Mouse (Mus musculus): ENCODE data around the gene Tmem56. TPM values are rescaled to one million over a fixed set of nuclear protein-coding genes. Genes with fewer than 3 reads are reported as not detected.
A peak's percentile ranks its signal among the peaks of the same experiment; 100 is the strongest.

Gene Tmem56
- 21.9 and 24.1 TPM in 2 replicates for polyA plus RNA-seq (2015; fragmentation: Nextera tagmentation; extraction: Ambion mirVana)

GRCm38 (mm10) chr3:121282998-121283397 lies at the start of gene Tmem56:
Gene Tmem56 (minus strand): TSS chr3:121283098.
- no peaks in the 10 kb centered on the region for H3K9me3 ChIP-seq (ENCODE audit: low read length)
- no peak within 1 kb of the TSS for H3K4me3 ChIP-seq (ENCODE audit: low read depth, low read length)
- no peak within 1 kb of the TSS for H3K27ac ChIP-seq (ENCODE audit: low read depth)
- H3K27me3 ChIP-seq (ENCODE audit: insufficient read depth, low read length), result no peaks in the 10 kb centered on the region
- WGBS (ENCODE audit: insufficient replicate concordance), result 84% methylated on average over 4 of the region's 4 CpGs
- peaks cover 5% of the 10 kb centered on the region for H3K4me1 ChIP-seq (ENCODE audit: insufficient read depth)
- DNase-seq (no peak), ATAC-seq (no peak)
- H3K4me2 ChIP-seq (ENCODE audit: low read depth, low read length), result no peak within 1 kb of the TSS
- TF ChIP-seq EP300 (IDR thresholded peaks at IDR 0.05; ENCODE audit: low read depth) (no peak), CTCF (IDR thresholded peaks at IDR 0.05; ENCODE audit: low read depth) (no peak)
- no peaks in the 10 kb centered on the region for H3K36me3 ChIP-seq (replicated peaks; ENCODE audit: insufficient read depth, low read length)
- no peak within 1 kb of the TSS for H3K9ac ChIP-seq (replicated peaks)

GRCm38 (mm10) chr3:121330244-121330646 lies 47.3 kb upstream of the Tmem56 start:
- TF ChIP-seq CTCF (IDR thresholded peaks at IDR 0.05; ENCODE audit: low read depth) (no peak), EP300 (IDR thresholded peaks at IDR 0.05; ENCODE audit: low read depth) (no peak)
- peaks cover 3% of the 10 kb centered on the region; the same call in 1 of the 2 replicates for H3K4me1 ChIP-seq (ENCODE audit: insufficient read depth)
- 48% methylated on average over 7 of the region's 7 CpGs for WGBS (ENCODE audit: insufficient replicate concordance)
- no peak overlapping the region for H3K9ac ChIP-seq (replicated peaks)
- peaks cover 10% of the 10 kb centered on the region; the same call in 1 of the 2 replicates for H3K36me3 ChIP-seq (replicated peaks; ENCODE audit: insufficient read depth, low read length)
- peak overlapping the region; percentile 66 for H3K27ac ChIP-seq (ENCODE audit: low read depth)
- peak; percentile 44 for ATAC-seq
- no peaks in the 10 kb centered on the region for H3K27me3 ChIP-seq (ENCODE audit: insufficient read depth, low read length)
- no peak for DNase-seq
- no peak overlapping the region; the same call in 1 of the 2 replicates for H3K4me3 ChIP-seq (ENCODE audit: low read depth, low read length)
- peak overlapping the region; percentile 34 for H3K4me2 ChIP-seq (ENCODE audit: low read depth, low read length)
- H3K9me3 ChIP-seq (ENCODE audit: low read length), result no peaks in the 10 kb centered on the region

- H3K4me2 ChIP-seq (ENCODE audit: low read depth, low read length), result peak overlapping the region; percentile 34
- peaks cover 10% of the 10 kb centered on the region; the same call in 1 of the 2 replicates for H3K36me3 ChIP-seq (replicated peaks; ENCODE audit: insufficient read depth, low read length)
- H3K9ac ChIP-seq (replicated peaks), result no peak overlapping the region; the same call in 1 of the 2 replicates
- no peaks in the 10 kb centered on the region for H3K27me3 ChIP-seq (ENCODE audit: insufficient read depth, low read length)
- 56% methylated on average over 10 of the region's 10 CpGs for WGBS (ENCODE audit: insufficient replicate concordance)
- H3K4me3 ChIP-seq (ENCODE audit: low read depth, low read length), result peak overlapping the region; percentile 10; the same call in 1 of the 2 replicates
- TF ChIP-seq EP300 (IDR thresholded peaks at IDR 0.05; ENCODE audit: low read depth) (no peak), CTCF (IDR thresholded peaks at IDR 0.05; ENCODE audit: low read depth) (no peak)
- peaks cover 3% of the 10 kb centered on the region; the same call in 1 of the 2 replicates for H3K4me1 ChIP-seq (ENCODE audit: insufficient read depth)
- ATAC-seq (no peak), DNase-seq (no peak)
- peak overlapping the region; percentile 66 for H3K27ac ChIP-seq (ENCODE audit: low read depth)
- H3K9me3 ChIP-seq (ENCODE audit: low read length), result no peaks in the 10 kb centered on the region
These were observed 46.7 kb upstream of the Tmem56 start for GRCm38 (mm10) chr3:121329647-121330046.

GRCm38 (mm10) chr3:121327406-121327805 lies 44.5 kb upstream of the Tmem56 start:
- Histone ChIP-seq H3K9ac (replicated peaks) (no peak overlapping the region), H3K27ac (ENCODE audit: low read depth) (no peak overlapping the region), H3K4me2 (ENCODE audit: low read depth, low read length) (no peak overlapping the region), H3K4me3 (ENCODE audit: low read depth, low read length) (no peak overlapping the region), H3K4me1 (ENCODE audit: insufficient read depth) (peaks cover 3% of the 10 kb centered on the region; the same call in 1 of the 2 replicates), H3K27me3 (ENCODE audit: insufficient read depth, low read length) (no peaks in the 10 kb centered on the region), H3K9me3 (ENCODE audit: low read length) (no peaks in the 10 kb centered on the region), H3K36me3 (replicated peaks; ENCODE audit: insufficient read depth, low read length) (peaks cover 17% of the 10 kb centered on the region)
- DNase-seq (no peak), ATAC-seq (no peak)
- TF ChIP-seq EP300 (IDR thresholded peaks at IDR 0.05; ENCODE audit: low read depth) (no peak), CTCF (IDR thresholded peaks at IDR 0.05; ENCODE audit: low read depth) (no peak)
- WGBS (ENCODE audit: insufficient replicate concordance), result 86% methylated on average over 5 of the region's 5 CpGs

GRCm38 (mm10) chr3:121323371-121323770 lies 40.5 kb upstream of the Tmem56 start:
- WGBS (ENCODE audit: insufficient replicate concordance), result 92% methylated on average over 15 of the region's 15 CpGs
- Histone ChIP-seq H3K36me3 (replicated peaks; ENCODE audit: insufficient read depth, low read length) (peaks cover 17% of the 10 kb centered on the region), H3K9ac (replicated peaks) (no peak overlapping the region), H3K27ac (ENCODE audit: low read depth) (no peak overlapping the region), H3K4me2 (ENCODE audit: low read depth, low read length) (no peak overlapping the region), H3K4me3 (ENCODE audit: low read depth, low read length) (no peak overlapping the region), H3K4me1 (ENCODE audit: insufficient read depth) (no peaks in the 10 kb centered on the region), H3K27me3 (ENCODE audit: insufficient read depth, low read length) (no peaks in the 10 kb centered on the region), H3K9me3 (ENCODE audit: low read length) (no peaks in the 10 kb centered on the region)
- TF ChIP-seq CTCF (IDR thresholded peaks at IDR 0.05; ENCODE audit: low read depth) (no peak), EP300 (IDR thresholded peaks at IDR 0.05; ENCODE audit: low read depth) (no peak)
- ATAC-seq, result no peak
- DNase-seq, result no peak

GRCm38 (mm10) chr3:121320896-121321295 lies 38.0 kb upstream of the Tmem56 start:
- DNase-seq, result no peak
- no peak overlapping the region for H3K4me2 ChIP-seq (ENCODE audit: low read depth, low read length)
- no peaks in the 10 kb centered on the region for H3K27me3 ChIP-seq (ENCODE audit: insufficient read depth, low read length)
- TF ChIP-seq CTCF (IDR thresholded peaks at IDR 0.05; ENCODE audit: low read depth) (no peak), EP300 (IDR thresholded peaks at IDR 0.05; ENCODE audit: low read depth) (no peak)
- H3K4me1 ChIP-seq (ENCODE audit: insufficient read depth), result no peaks in the 10 kb centered on the region
- no peak overlapping the region for H3K9ac ChIP-seq (replicated peaks)
- no peak overlapping the region for H3K27ac ChIP-seq (ENCODE audit: low read depth)
- H3K9me3 ChIP-seq (ENCODE audit: low read length), result no peaks in the 10 kb centered on the region
- 88% methylated on average over 1 of the region's 1 CpGs for WGBS (ENCODE audit: insufficient replicate concordance)
- H3K36me3 ChIP-seq (replicated peaks; ENCODE audit: insufficient read depth, low read length), result peaks cover 17% of the 10 kb centered on the region
- no peak for ATAC-seq
- H3K4me3 ChIP-seq (ENCODE audit: low read depth, low read length), result no peak overlapping the region

Measured in liver, postnatal 0 days (tissue).